Mouse (Mus musculus): Measurements from ENCODE around the gene Kirrel. TPM values are rescaled to one million over a fixed set of nuclear protein-coding genes. Genes with fewer than 3 reads are reported as not detected.
"Not testable (repeated sequence)": the region's sequence is repeated elsewhere in the genome, so short reads cannot be mapped to it uniquely, and the experiment has no call there.

Kirrel gene
- polyA plus RNA-seq, 1 experiment = 10.2 TPM

DNA sequence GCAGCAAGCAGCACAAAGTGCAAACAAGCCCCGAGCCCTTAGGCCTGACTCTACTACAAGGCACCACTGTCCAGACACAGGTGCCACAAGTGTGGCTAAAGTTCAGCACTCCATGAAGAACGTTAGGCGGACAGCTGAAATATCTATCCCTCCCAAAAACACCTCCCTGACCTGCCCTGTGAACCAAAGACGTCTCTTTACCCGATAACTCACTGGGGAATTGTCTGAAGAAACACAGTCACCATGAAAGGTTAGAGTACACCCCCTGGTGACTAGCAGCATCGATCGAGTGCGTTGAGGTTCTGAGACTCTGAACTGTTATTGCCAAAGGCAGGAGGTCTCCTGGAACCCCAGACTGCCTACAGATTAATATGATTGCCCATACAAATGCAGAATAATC, 59.3 kb downstream of the Kirrel start:
- no peaks in the 10 kb centered on the region for H3K4me1 ChIP-seq (ENCODE audit: control insufficient read depth, insufficient read depth, low read length)
- H3K4me3 ChIP-seq (ENCODE audit: insufficient read depth, low read depth, low read length) = no peak overlapping the region
- H3K36me3 ChIP-seq (ENCODE audit: control insufficient read depth, insufficient read depth, low read length) = no peaks in the 10 kb centered on the region
- no peaks in the 10 kb centered on the region for H3K27me3 ChIP-seq (replicated peaks; ENCODE audit: control insufficient read depth, insufficient read depth, low read length)
- TF ChIP-seq CTCF (conservative IDR thresholded peaks at IDR 0.05; ENCODE audit: insufficient read depth, insufficient read length, low read depth, low read length) (no peak), POLR2A (IDR thresholded peaks at IDR 0.05; ENCODE audit: low read depth, low read length) (no peak)
- 58% methylated on average over 8 of the region's 8 CpGs for WGBS
- DNase-seq = no peak
- H3K27ac ChIP-seq (ENCODE audit: insufficient read depth, low read depth, low read length) = no peak overlapping the region

- peak; percentile 59 for DNase-seq
- H3K27me3 ChIP-seq (replicated peaks; ENCODE audit: control insufficient read depth, insufficient read depth, low read length) = no peaks in the 10 kb centered on the region
- H3K4me3 ChIP-seq (ENCODE audit: insufficient read depth, low read depth, low read length) = no peak overlapping the region
- TF ChIP-seq POLR2A (IDR thresholded peaks at IDR 0.05; ENCODE audit: low read depth, low read length) (no peak), CTCF (conservative IDR thresholded peaks at IDR 0.05; ENCODE audit: insufficient read depth, insufficient read length, low read depth, low read length) (no peak)
- no peaks in the 10 kb centered on the region for H3K36me3 ChIP-seq (ENCODE audit: control insufficient read depth, insufficient read depth, low read length)
- no peak overlapping the region for H3K27ac ChIP-seq (ENCODE audit: insufficient read depth, low read depth, low read length)
- H3K4me1 ChIP-seq (ENCODE audit: control insufficient read depth, insufficient read depth, low read length) = no peaks in the 10 kb centered on the region
- 66% methylated on average over 9 of the region's 9 CpGs for WGBS
Measured at GRCm38 (mm10) chr3:87114801-87115200, 59.7 kb downstream of the Kirrel start.

DNA sequence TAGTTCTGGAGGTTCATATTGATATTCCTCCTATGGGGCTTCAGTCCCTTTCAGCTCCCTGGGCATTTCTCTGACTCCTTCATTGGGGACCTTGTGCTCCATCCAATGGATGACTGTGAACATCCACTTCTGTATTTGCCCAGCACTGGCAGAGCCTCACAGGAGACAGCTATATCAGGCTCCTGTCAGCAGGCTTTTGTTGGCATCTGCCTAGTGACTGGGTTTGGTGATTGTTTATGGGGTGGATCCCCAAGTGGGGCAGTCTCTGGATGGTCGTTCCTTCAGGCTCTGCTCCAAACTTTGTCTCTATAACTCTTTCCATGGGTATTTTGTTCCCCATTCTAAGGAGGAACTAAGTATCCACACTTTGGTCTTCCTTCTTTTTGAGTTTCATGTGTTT, 60.7 kb downstream of the Kirrel start:
- H3K4me1 ChIP-seq (ENCODE audit: control insufficient read depth, insufficient read depth, low read length); H3K27me3 ChIP-seq (replicated peaks; ENCODE audit: control insufficient read depth, insufficient read depth, low read length); DNase-seq; H3K4me3 ChIP-seq (ENCODE audit: insufficient read depth, low read depth, low read length); H3K27ac ChIP-seq (ENCODE audit: insufficient read depth, low read depth, low read length); H3K36me3 ChIP-seq (ENCODE audit: control insufficient read depth, insufficient read depth, low read length): not testable (repeated sequence)
- WGBS = 85% methylated on average over 1 of the region's 1 CpGs

- no peaks in the 10 kb centered on the region for H3K27me3 ChIP-seq (replicated peaks; ENCODE audit: control insufficient read depth, insufficient read depth, low read length)
- DNase-seq = no peak
- H3K27ac ChIP-seq (ENCODE audit: insufficient read depth, low read depth, low read length) = no peak overlapping the region
- 53% methylated on average over 3 of the region's 3 CpGs for WGBS
- H3K4me1 ChIP-seq (ENCODE audit: control insufficient read depth, insufficient read depth, low read length) = no peaks in the 10 kb centered on the region
- no peaks in the 10 kb centered on the region for H3K36me3 ChIP-seq (ENCODE audit: control insufficient read depth, insufficient read depth, low read length)
- no peak overlapping the region for H3K4me3 ChIP-seq (ENCODE audit: insufficient read depth, low read depth, low read length)
- TF ChIP-seq POLR2A (IDR thresholded peaks at IDR 0.05; ENCODE audit: low read depth, low read length) (no peak), CTCF (conservative IDR thresholded peaks at IDR 0.05; ENCODE audit: insufficient read depth, insufficient read length, low read depth, low read length) (no peak)
Measured at GRCm38 (mm10) chr3:87112264-87112663, 62.3 kb downstream of the Kirrel start.

DNA sequence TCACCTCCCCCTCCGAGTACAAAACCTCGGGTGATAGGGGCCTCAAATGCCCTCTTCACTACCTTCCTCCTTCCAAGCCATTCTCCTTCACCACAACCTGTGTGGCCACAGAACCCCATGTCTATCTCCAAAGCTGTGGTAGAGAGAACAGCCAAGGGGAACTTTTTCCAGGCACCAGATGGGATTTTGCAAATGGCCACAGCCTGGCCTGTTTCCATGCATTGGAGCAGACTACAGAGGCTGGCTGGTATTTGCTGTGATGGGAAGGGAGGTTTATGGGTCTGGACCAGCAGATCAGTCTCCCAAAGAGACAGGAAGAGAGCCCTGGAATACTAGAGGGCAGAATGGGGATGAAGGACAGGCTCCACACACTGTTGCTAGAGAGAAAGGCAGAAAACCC, 69.7 kb downstream of the Kirrel start:
- 78% methylated on average over 2 of the region's 2 CpGs for WGBS
- TF ChIP-seq CTCF (conservative IDR thresholded peaks at IDR 0.05; ENCODE audit: insufficient read depth, insufficient read length, low read depth, low read length) = no peak
- no peak for TF ChIP-seq POLR2A (IDR thresholded peaks at IDR 0.05; ENCODE audit: low read depth, low read length)
- Histone ChIP-seq H3K4me1 (ENCODE audit: control insufficient read depth, insufficient read depth, low read length) (no peaks in the 10 kb centered on the region), H3K27me3 (replicated peaks; ENCODE audit: control insufficient read depth, insufficient read depth, low read length) (no peaks in the 10 kb centered on the region), H3K36me3 (ENCODE audit: control insufficient read depth, insufficient read depth, low read length) (no peaks in the 10 kb centered on the region), H3K4me3 (ENCODE audit: insufficient read depth, low read depth, low read length) (no peak overlapping the region), H3K27ac (ENCODE audit: insufficient read depth, low read depth, low read length) (no peak overlapping the region)
- DNase-seq = no peak

DNA sequence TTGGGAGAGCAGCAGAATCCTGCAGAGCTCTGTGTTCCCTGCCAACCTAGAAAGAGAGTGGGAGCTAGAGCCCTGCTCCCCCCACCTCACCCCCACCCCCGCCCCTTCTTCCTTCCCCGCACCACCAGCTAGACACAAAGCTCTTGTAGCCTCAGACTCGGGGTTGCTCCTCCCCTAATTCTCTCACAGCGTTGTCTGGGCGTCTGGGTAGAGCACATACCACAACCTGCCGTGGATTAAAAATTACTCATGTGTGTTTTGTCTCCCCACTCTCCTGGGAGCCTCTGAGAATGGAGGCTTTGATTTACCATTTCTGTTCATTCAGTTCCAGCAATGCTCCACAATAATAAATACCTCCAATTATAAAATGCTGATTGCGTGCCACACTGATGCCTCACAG, 72.2 kb downstream of the Kirrel start:
- Histone ChIP-seq H3K27ac (ENCODE audit: insufficient read depth, low read depth, low read length) (no peak overlapping the region), H3K4me1 (ENCODE audit: control insufficient read depth, insufficient read depth, low read length) (no peaks in the 10 kb centered on the region), H3K36me3 (ENCODE audit: control insufficient read depth, insufficient read depth, low read length) (no peaks in the 10 kb centered on the region), H3K27me3 (replicated peaks; ENCODE audit: control insufficient read depth, insufficient read depth, low read length) (no peaks in the 10 kb centered on the region), H3K4me3 (ENCODE audit: insufficient read depth, low read depth, low read length) (no peak overlapping the region)
- 21% methylated on average over 7 of the region's 7 CpGs for WGBS
- no peak for DNase-seq
- TF ChIP-seq POLR2A (IDR thresholded peaks at IDR 0.05; ENCODE audit: low read depth, low read length) = no peak
- TF ChIP-seq CTCF (conservative IDR thresholded peaks at IDR 0.05; ENCODE audit: insufficient read depth, insufficient read length, low read depth, low read length) = no peak

DNA sequence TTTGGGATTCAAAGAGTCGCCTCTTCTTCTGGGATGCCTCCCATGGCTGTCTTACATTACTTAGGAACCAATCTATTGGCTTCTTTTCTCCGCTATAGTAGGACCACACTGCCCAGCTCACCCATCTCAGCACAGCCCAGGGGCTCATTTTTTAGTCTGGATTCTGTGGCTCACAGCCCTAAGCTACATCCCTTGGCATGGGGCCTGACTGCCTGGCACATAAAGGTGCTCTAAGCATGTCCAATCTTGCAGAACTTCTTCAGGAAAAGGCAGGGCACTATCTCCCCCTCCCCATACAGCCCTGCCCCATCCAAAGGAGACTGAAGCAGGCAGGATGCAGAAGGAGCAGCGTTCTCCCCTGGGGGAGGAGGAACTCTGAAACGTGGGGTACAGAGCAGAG, 73.6 kb downstream of the Kirrel start:
- DNase-seq = no peak
- no peak overlapping the region for H3K27ac ChIP-seq (ENCODE audit: insufficient read depth, low read depth, low read length)
- H3K27me3 ChIP-seq (replicated peaks; ENCODE audit: control insufficient read depth, insufficient read depth, low read length) = no peaks in the 10 kb centered on the region
- TF ChIP-seq POLR2A (IDR thresholded peaks at IDR 0.05; ENCODE audit: low read depth, low read length) (no peak), CTCF (conservative IDR thresholded peaks at IDR 0.05; ENCODE audit: insufficient read depth, insufficient read length, low read depth, low read length) (no peak)
- no peaks in the 10 kb centered on the region for H3K4me1 ChIP-seq (ENCODE audit: control insufficient read depth, insufficient read depth, low read length)
- no peaks in the 10 kb centered on the region for H3K36me3 ChIP-seq (ENCODE audit: control insufficient read depth, insufficient read depth, low read length)
- no peak overlapping the region for H3K4me3 ChIP-seq (ENCODE audit: insufficient read depth, low read depth, low read length)
- 80% methylated on average over 4 of the region's 4 CpGs for WGBS

Data from kidney, adult 2 months (tissue).